In genomic region chr5:74960840-74961543, GRCm38 (mm10) we compare ENCODE assay signal across 8 mouse cellular contexts.
DNase-seq lines count a peak whose midpoint lies in the region; ATAC-seq and TF ChIP-seq lines count a peak whose summit lies in the region.

No protein-coding gene starts in this region.

- peaks cover 31% of the 10 kb centered on the region for H3K4me1 ChIP-seq in embryonic facial prominence, embryonic 10.5 days
- peaks cover 27% of the 10 kb centered on the region for H3K4me1 ChIP-seq in kidney, embryonic 15.5 days
- no peaks in the 10 kb centered on the region for H3K4me1 ChIP-seq in lung, postnatal 0 days (ENCODE audit: insufficient read depth, low read depth, low read length)

- H3K4me3 ChIP-seq in embryonic facial prominence, embryonic 10.5 days: no peak overlapping the region
- no peak overlapping the region for H3K4me3 ChIP-seq in kidney, embryonic 15.5 days (replicated peaks)
- H3K4me3 ChIP-seq in lung, postnatal 0 days (ENCODE audit: low read depth, low read length): no peak overlapping the region

- H3K9ac ChIP-seq in kidney, embryonic 15.5 days: no peak overlapping the region
- H3K9ac ChIP-seq in lung, postnatal 0 days (replicated peaks; ENCODE audit: low read depth): no peak overlapping the region

- H3K27ac ChIP-seq in embryonic facial prominence, embryonic 10.5 days (replicated peaks): 0 out of 2 replicates have a peak overlapping the region, but pooled peaks have one; percentile 22
- H3K27ac ChIP-seq in kidney, embryonic 15.5 days: no peak overlapping the region
- no peak overlapping the region for H3K27ac ChIP-seq in lung, postnatal 0 days (ENCODE audit: low read length)

- 24% methylated on average over 14 of the region's 14 CpGs for WGBS in embryonic facial prominence, embryonic 10.5 days
- WGBS in kidney, embryonic 15.5 days: 25% methylated on average over 14 of the region's 14 CpGs
- WGBS in lung, postnatal 0 days: 31% methylated on average over 14 of the region's 14 CpGs

- peak; percentile 89 for TF ChIP-seq CTCF in lung, postnatal 0 days (IDR thresholded peaks at IDR 0.05)

- H3K36me3 ChIP-seq in embryonic facial prominence, embryonic 10.5 days (replicated peaks): no peaks in the 10 kb centered on the region
- no peaks in the 10 kb centered on the region for H3K36me3 ChIP-seq in kidney, embryonic 15.5 days
- H3K36me3 ChIP-seq in lung, postnatal 0 days (ENCODE audit: insufficient read depth, low read length): no peaks in the 10 kb centered on the region

- peaks cover 85% of the 10 kb centered on the region for H3K27me3 ChIP-seq in embryonic facial prominence, embryonic 10.5 days (replicated peaks; ENCODE audit: low read depth, poor library complexity, severe bottlenecking)
- H3K27me3 ChIP-seq in kidney, embryonic 15.5 days: peaks cover 28% of the 10 kb centered on the region
- no peaks in the 10 kb centered on the region for H3K27me3 ChIP-seq in lung, postnatal 0 days (replicated peaks; ENCODE audit: insufficient read depth, low read length)

- peak; percentile 51 for DNase-seq in layer of hippocampus, adult 11-12 months (ENCODE audit: low spot score)
- DNase-seq in layer of hippocampus, adult 9-11 months: no peak
- peak; percentile 17 for DNase-seq in adrenal gland, adult 8-10 months
- peak; percentile 79 for DNase-seq in embryonic facial prominence, embryonic 10.5 days (ENCODE audit: low spot score)
- DNase-seq in heart, adult 8-10 months (ENCODE audit: low spot score): peak; percentile 64
- DNase-seq in lung, postnatal 0 days (ENCODE audit: low spot score): peak; percentile 90
- peak; percentile 24 for DNase-seq in telencephalon, adult 2 months (ENCODE audit: low read depth, low spot score)

- ATAC-seq in kidney, embryonic 15.5 days (replicated peaks; ENCODE audit: low FRiP score): peak; percentile 85
- ATAC-seq in lung, postnatal 0 days: peak; percentile 64

- H3K4me2 ChIP-seq in kidney, embryonic 15.5 days: no peak overlapping the region
- H3K4me2 ChIP-seq in lung, postnatal 0 days (replicated peaks; ENCODE audit: low read depth, low read length): no peak overlapping the region

- TF ChIP-seq EP300 in lung, postnatal 0 days (IDR thresholded peaks at IDR 0.05): no peak

- H3K9me3 ChIP-seq in embryonic facial prominence, embryonic 10.5 days: no peaks in the 10 kb centered on the region
- H3K9me3 ChIP-seq in kidney, embryonic 15.5 days (replicated peaks): no peaks in the 10 kb centered on the region
- H3K9me3 ChIP-seq in lung, postnatal 0 days (ENCODE audit: low read length): no peaks in the 10 kb centered on the region
